Mouse (Mus musculus) heart, embryonic 10.5 days (tissue): ENCODE measurements around the gene Defb36. TPM values are rescaled to one million over a fixed set of nuclear protein-coding genes. Genes with fewer than 3 reads are reported as not detected.

Source experiments
- DNase-seq: peaks from one replicate; pipeline ENCODE4 v3.0.0-alpha.2; 2017; ENCODE audit warnings: low spot score
- H3K27ac ChIP-seq: fragments of 300-500 bp; sonication (generic); 2 replicates; pipeline ENCODE4 v1.5.1; 2016; ENCODE audit warnings: mild to moderate bottlenecking
- H3K27me3 ChIP-seq: fragments of 300-500 bp; sonication (generic); 2 replicates; pipeline ENCODE4 v1.6.1; 2016; ENCODE audit warnings: mild to moderate bottlenecking; ENCODE audit not compliant: poor library complexity, insufficient read depth, severe bottlenecking
- H3K36me3 ChIP-seq: fragments of 300-500 bp; sonication (generic); 2 replicates; pipeline ENCODE4 v1.6.1; 2016; ENCODE audit warnings: mild to moderate bottlenecking, moderate library complexity
- H3K4me1 ChIP-seq: fragments of 300-500 bp; sonication (generic); 2 replicates; pipeline ENCODE4 v1.6.1; 2016; ENCODE audit warnings: mild to moderate bottlenecking
- H3K4me3 ChIP-seq: fragments of 300-500 bp; sonication (generic); 2 replicates; pipeline ENCODE4 v1.5.1; 2016; ENCODE audit warnings: mild to moderate bottlenecking, moderate library complexity
- H3K9me3 ChIP-seq: fragments of 300-500 bp; sonication (generic); 2 replicates; pipeline ENCODE4 v1.6.1; 2016; ENCODE audit warnings: mild to moderate bottlenecking, moderate library complexity
- WGBS: fragments of 180-500 bp; shearing (Covaris S2); methylation state at CpG from one replicate; pipeline ENCODE4 v1.1.7; 2016; 5-methylcytosine and 5-hydroxymethylcytosine counted together
- polyA plus RNA-seq: library from polyadenylated mRNA; unstranded; fragments of >200 nt; fragmentation: Nextera tagmentation; extraction: Ambion mirVana; gene quantifications from 2 replicates; pipeline ENCODE4 v1.2.1, GENCODE M21; 2016

Defb36 gene
- polyA plus RNA-seq, result not detected in 2 replicates

- 78% methylated on average over 15 of the region's 15 CpGs for WGBS
- no peak for DNase-seq
- no peaks in the 10 kb centered on the region for H3K27me3 ChIP-seq
- H3K36me3 ChIP-seq, result no peaks in the 10 kb centered on the region
- no peak within 1 kb of the TSS for H3K4me3 ChIP-seq
- no peaks in the 10 kb centered on the region for H3K9me3 ChIP-seq
- H3K27ac ChIP-seq, result no peak within 1 kb of the TSS
- H3K4me1 ChIP-seq, result no peaks in the 10 kb centered on the region
Observed at GRCm38 (mm10) chr2:152604057-152604456, at the start of gene Defb36. Gene Defb36 (plus strand): TSS chr2:152604327.

- 85% methylated on average over 7 of the region's 7 CpGs for WGBS
- H3K27me3 ChIP-seq, result no peaks in the 10 kb centered on the region
- no peaks in the 10 kb centered on the region for H3K36me3 ChIP-seq
- no peak overlapping the region for H3K4me3 ChIP-seq
- H3K27ac ChIP-seq, result no peak overlapping the region
- no peak for DNase-seq
- no peaks in the 10 kb centered on the region for H3K9me3 ChIP-seq
- H3K4me1 ChIP-seq, result no peaks in the 10 kb centered on the region
Observed at GRCm38 (mm10) chr2:152556655-152557054, 47.5 kb upstream of the Defb36 start.

- Histone ChIP-seq H3K27ac (no peak within 1 kb of the TSS), H3K36me3 (no peaks in the 10 kb centered on the region), H3K4me1 (no peaks in the 10 kb centered on the region), H3K4me3 (no peak within 1 kb of the TSS), H3K9me3 (no peaks in the 10 kb centered on the region), H3K27me3 (peaks cover 5% of the 10 kb centered on the region; the same call in 1 of the 2 replicates)
- no peak for DNase-seq
- WGBS, result 86% methylated on average over 5 of the region's 5 CpGs
Observed at GRCm38 (mm10) chr2:152569038-152569437, 35.1 kb upstream of the Defb36 start, which contains the start of gene Gm17416. Gene Gm17416 (plus strand): TSS chr2:152569338.

GRCm38 (mm10) chr2:152569881-152570280 lies 34.2 kb upstream of the Defb36 start:
- no peaks in the 10 kb centered on the region for H3K36me3 ChIP-seq
- H3K9me3 ChIP-seq, result no peaks in the 10 kb centered on the region
- H3K27ac ChIP-seq, result no peak overlapping the region
- no peaks in the 10 kb centered on the region for H3K4me1 ChIP-seq
- DNase-seq, result no peak
- no peak overlapping the region for H3K4me3 ChIP-seq
- peaks cover 5% of the 10 kb centered on the region; the same call in 1 of the 2 replicates for H3K27me3 ChIP-seq
- 69% methylated on average over 4 of the region's 4 CpGs for WGBS

- DNase-seq, result no peak
- Histone ChIP-seq H3K4me3 (no peak overlapping the region), H3K27me3 (peaks cover 5% of the 10 kb centered on the region; the same call in 1 of the 2 replicates), H3K4me1 (no peaks in the 10 kb centered on the region), H3K36me3 (no peaks in the 10 kb centered on the region), H3K9me3 (no peaks in the 10 kb centered on the region), H3K27ac (no peak overlapping the region)
- 82% methylated on average over 6 of the region's 6 CpGs for WGBS
Observed at GRCm38 (mm10) chr2:152570313-152570712, 33.8 kb upstream of the Defb36 start.

GRCm38 (mm10) chr2:152572114-152572794 lies 31.9 kb upstream of the Defb36 start, which contains the start of gene Defb21:
Gene Defb21 (plus strand): TSS chr2:152572744.
- H3K27me3 ChIP-seq, result peaks cover 5% of the 10 kb centered on the region; the same call in 1 of the 2 replicates
- H3K4me1 ChIP-seq, result no peaks in the 10 kb centered on the region
- H3K36me3 ChIP-seq, result no peaks in the 10 kb centered on the region
- no peak for DNase-seq
- WGBS, result 56% methylated on average over 11 of the region's 11 CpGs
- H3K27ac ChIP-seq, result no peak within 1 kb of the TSS
- no peaks in the 10 kb centered on the region for H3K9me3 ChIP-seq
- H3K4me3 ChIP-seq, result no peak within 1 kb of the TSS

- Histone ChIP-seq H3K4me3 (no peak overlapping the region), H3K4me1 (no peaks in the 10 kb centered on the region), H3K27me3 (peaks cover 5% of the 10 kb centered on the region; the same call in 1 of the 2 replicates), H3K27ac (no peak overlapping the region), H3K9me3 (no peaks in the 10 kb centered on the region), H3K36me3 (no peaks in the 10 kb centered on the region)
- WGBS, result 85% methylated on average over 8 of the region's 8 CpGs
- DNase-seq, result no peak
Observed at GRCm38 (mm10) chr2:152573484-152573883, 30.6 kb upstream of the Defb36 start.

GRCm38 (mm10) chr2:152580107-152580506 lies 24.0 kb upstream of the Defb36 start, which contains the start of gene Defb19:
Gene Defb19 (minus strand): TSS chr2:152580312.
- WGBS, result 50% methylated on average over 7 of the region's 7 CpGs
- Histone ChIP-seq H3K9me3 (no peaks in the 10 kb centered on the region), H3K36me3 (no peaks in the 10 kb centered on the region), H3K27me3 (no peaks in the 10 kb centered on the region), H3K27ac (peak within 1 kb of the TSS; percentile 47; the same call in 1 of the 2 replicates), H3K4me3 (no peak within 1 kb of the TSS), H3K4me1 (peaks cover 15% of the 10 kb centered on the region)
- DNase-seq, result no peak

- 77% methylated on average over 11 of the region's 11 CpGs for WGBS
- no peak for DNase-seq
- H3K36me3 ChIP-seq, result no peaks in the 10 kb centered on the region
Observed at GRCm38 (mm10) chr2:152580612-152581011, 23.5 kb upstream of the Defb36 start.

GRCm38 (mm10) chr2:152586926-152587560 lies 17.1 kb upstream of the Defb36 start:
- 75% methylated on average over 4 of the region's 4 CpGs for WGBS
- DNase-seq, result no peak
- Histone ChIP-seq H3K27ac (no peak overlapping the region), H3K36me3 (no peaks in the 10 kb centered on the region), H3K4me3 (no peak overlapping the region), H3K27me3 (no peaks in the 10 kb centered on the region), H3K9me3 (no peaks in the 10 kb centered on the region), H3K4me1 (0 out of 2 replicates have a peak, but pooled peaks cover 3% of the 10 kb centered on the region)

More at GRCm38 (mm10) chr2:152580612-152581011, 23.5 kb upstream of the Defb36 start:
- H3K4me3 ChIP-seq, result no peak overlapping the region
- H3K9me3 ChIP-seq, result no peaks in the 10 kb centered on the region
- no peaks in the 10 kb centered on the region for H3K27me3 ChIP-seq
- peaks cover 15% of the 10 kb centered on the region for H3K4me1 ChIP-seq
- no peak overlapping the region for H3K27ac ChIP-seq

- no peak overlapping the region for H3K27ac ChIP-seq
- no peak for DNase-seq
- H3K27me3 ChIP-seq, result no peaks in the 10 kb centered on the region
- H3K36me3 ChIP-seq, result no peaks in the 10 kb centered on the region
- H3K9me3 ChIP-seq, result no peaks in the 10 kb centered on the region
- no peak overlapping the region for H3K4me3 ChIP-seq
- H3K4me1 ChIP-seq, result 0 out of 2 replicates have a peak, but pooled peaks cover 3% of the 10 kb centered on the region
- whole genome bisulfite sequencing, result 41% methylated on average over 2 of the region's 2 CpGs
Observed at GRCm38 (mm10) chr2:152588450-152588849, 15.7 kb upstream of the Defb36 start.

- Histone ChIP-seq H3K4me1 (0 out of 2 replicates have a peak, but pooled peaks cover 3% of the 10 kb centered on the region), H3K27ac (no peak overlapping the region), H3K36me3 (no peaks in the 10 kb centered on the region), H3K4me3 (no peak overlapping the region), H3K27me3 (no peaks in the 10 kb centered on the region), H3K9me3 (no peaks in the 10 kb centered on the region)
- 50% methylated on average over 6 of the region's 6 CpGs for WGBS
- DNase-seq, result no peak
Observed at GRCm38 (mm10) chr2:152589021-152589420, 15.1 kb upstream of the Defb36 start.

GRCm38 (mm10) chr2:152599299-152599698 lies 4.8 kb upstream of the Defb36 start, which contains the start of gene Defb45:
Gene Defb45 (minus strand): TSS chr2:152599399.
- no peak for DNase-seq
- H3K27ac ChIP-seq, result no peak within 1 kb of the TSS
- no peaks in the 10 kb centered on the region for H3K9me3 ChIP-seq
- H3K27me3 ChIP-seq, result no peaks in the 10 kb centered on the region
- WGBS, result 63% methylated on average over 7 of the region's 7 CpGs
- no peak within 1 kb of the TSS for H3K4me3 ChIP-seq
- no peaks in the 10 kb centered on the region for H3K36me3 ChIP-seq
- H3K4me1 ChIP-seq, result no peaks in the 10 kb centered on the region
